Mouse (Mus musculus): ENCODE measurements around the gene Fam57a.
"Not testable (repeated sequence)": the region's sequence is repeated elsewhere in the genome, so short reads cannot be mapped to it uniquely, and the experiment has no call there.

The Fam57a gene

GRCm38 (mm10) chr11:76180146-76180540 is 672 bp downstream of the Fam57a start:
- DNase-seq (ENCODE audit: low spot score in 2 of 2), result no peak

GRCm38 (mm10) chr11:76183745-76184144 is 4.3 kb downstream of the Fam57a start:
- DNase-seq (ENCODE audit: low spot score in 2 of 2), result no peak

- DNase-seq (ENCODE audit: low spot score in 2 of 2), result no peak
Measured at GRCm38 (mm10) chr11:76186908-76187307, 7.4 kb downstream of the Fam57a start.

GRCm38 (mm10) chr11:76196275-76196976 is 17.0 kb downstream of the Fam57a start:
- DNase-seq (ENCODE audit: low spot score in 2 of 2), result no peak

- no peak for DNase-seq (ENCODE audit: low spot score in 2 of 2)
Measured at GRCm38 (mm10) chr11:76196977-76197469, 17.6 kb downstream of the Fam57a start.

- peak; percentile 44 to 70 for DNase-seq (ENCODE audit: low spot score in 2 of 2)
Measured at GRCm38 (mm10) chr11:76201761-76202674, 22.5 kb downstream of the Fam57a start.

- no peak for DNase-seq (ENCODE audit: low spot score in 2 of 2)
Measured at GRCm38 (mm10) chr11:76206793-76207192, 27.3 kb downstream of the Fam57a start.

- DNase-seq (ENCODE audit: low spot score in 2 of 2), result no peak
Measured at GRCm38 (mm10) chr11:76210228-76210985, 30.9 kb downstream of the Fam57a start.

- not testable (repeated sequence) for DNase-seq (ENCODE audit: low spot score in 2 of 2)
Measured at GRCm38 (mm10) chr11:76211595-76211994, 32.1 kb downstream of the Fam57a start.

- DNase-seq (ENCODE audit: low spot score in 2 of 2), result no peak
Measured at GRCm38 (mm10) chr11:76213841-76214240, 34.4 kb downstream of the Fam57a start.

- no peak for DNase-seq (ENCODE audit: low spot score in 2 of 2)
Measured at GRCm38 (mm10) chr11:76215011-76215410, 35.5 kb downstream of the Fam57a start.

- no peak for DNase-seq (ENCODE audit: low spot score in 2 of 2)
Measured at GRCm38 (mm10) chr11:76216049-76216540, 36.6 kb downstream of the Fam57a start.

GRCm38 (mm10) chr11:76216681-76217389 is 37.4 kb downstream of the Fam57a start:
- DNase-seq (ENCODE audit: low spot score in 2 of 2), result no peak

GRCm38 (mm10) chr11:76217390-76217800 is 37.9 kb downstream of the Fam57a start, which contains the start of the genes Dbil5 and Gemin4:
TSS of gene Dbil5 (plus strand) at chr11:76217608.
TSS of gene Gemin4 (minus strand) at chr11:76217664.
- DNase-seq (ENCODE audit: low spot score in 2 of 2), result peak; percentile 93 to 94

GRCm38 (mm10) chr11:76224631-76225030 is 45.2 kb downstream of the Fam57a start:
- DNase-seq (ENCODE audit: low spot score in 2 of 2), result no peak

GRCm38 (mm10) chr11:76225051-76225450 is 45.6 kb downstream of the Fam57a start:
- no peak for DNase-seq (ENCODE audit: low spot score in 2 of 2)

GRCm38 (mm10) chr11:76236136-76236535 is 56.7 kb downstream of the Fam57a start:
- no peak for DNase-seq (ENCODE audit: low spot score in 2 of 2)

GRCm38 (mm10) chr11:76239750-76240149 is 60.3 kb downstream of the Fam57a start:
- no peak for DNase-seq (ENCODE audit: low spot score in 2 of 2)

- DNase-seq (ENCODE audit: low spot score in 2 of 2), result peak; percentile 81 to 89
Measured at GRCm38 (mm10) chr11:76242901-76243810, 63.7 kb downstream of the Fam57a start, which contains the start of the genes Mrm3 and Glod4. TSS of gene Mrm3 (plus strand) at chr11:76243715. TSS of gene Glod4 (minus strand) at chr11:76243725.
